ENCODE assay signal across 8 mouse cellular contexts in the genomic region with DNA sequence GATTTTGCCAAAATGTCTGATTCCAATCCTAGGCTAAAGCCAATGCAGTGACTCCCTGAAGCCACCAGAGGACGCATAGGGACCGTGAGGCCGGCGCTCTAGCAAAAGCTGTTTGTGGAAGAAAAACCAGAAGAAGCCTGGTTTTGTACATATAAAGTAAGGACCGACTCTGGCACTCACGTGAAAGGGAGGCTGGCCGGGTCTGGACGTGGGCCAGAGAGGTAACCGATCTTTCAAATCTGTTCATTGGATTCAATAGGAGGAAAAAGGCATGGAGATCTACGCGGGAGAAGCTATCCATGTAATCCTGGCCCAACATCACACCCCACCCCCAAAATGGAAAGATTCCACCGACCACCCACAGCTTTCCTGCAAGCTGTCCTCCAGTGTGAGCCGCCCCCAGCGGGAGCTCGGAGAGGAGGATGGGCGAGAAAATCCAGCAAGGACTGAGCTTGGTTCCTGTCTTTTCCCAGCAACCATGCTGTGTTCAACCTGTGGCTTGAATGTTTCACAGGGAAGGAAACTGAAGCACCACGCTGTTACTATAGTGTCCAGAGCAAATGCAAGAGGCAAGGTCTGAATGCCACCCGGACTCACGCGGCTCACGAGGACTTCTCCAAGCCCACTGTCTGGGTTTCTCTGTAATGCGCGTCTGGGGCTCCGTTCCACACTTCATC. TPM values are rescaled to one million over a fixed set of nuclear protein-coding genes. Genes with fewer than 3 reads are reported as not detected.
DNase-seq lines count a peak whose midpoint lies in the region; ATAC-seq and TF ChIP-seq lines count a peak whose summit lies in the region.

No protein-coding gene starts in this region.

- in situ Hi-C loops in Patski (cut with MboI; ENCODE audit: low pct_unique_long_range_greater_than_20kb): loop anchor here (5.0 to 10.0 kb wide), 2 partner anchors 109 to 236 kb away; partner anchors contain the start of gene Ttc9c

- peak overlapping the region; percentile 39 for H3K4me3 ChIP-seq in forebrain, embryonic 16.5 days (replicated peaks; ENCODE audit: low read length)
- H3K4me3 ChIP-seq in hindbrain, embryonic 13.5 days: peak overlapping the region; percentile 34

- POLR2A ChIA-PET in Patski (lab: Charles Lee): no interaction called here

- DNase-seq in Patski (ENCODE audit: low read depth, low spot score): no peak
- DNase-seq in cerebellum, adult 18-20 months: peak; percentile 29 to 46
- DNase-seq in layer of hippocampus, postnatal 25 days (ENCODE audit: extremely low spot score in 1 of 2, low spot score in 1 of 2): peak; percentile 72 to 75
- peak; percentile 68 for DNase-seq in lung, postnatal 10 days
- DNase-seq in retina, embryonic 14.5 days (ENCODE audit: low spot score): peak; percentile 80
- peak; percentile 56 for DNase-seq in yolk sac, embryonic 10.5 days (ENCODE audit: low spot score)

- no peaks in the 10 kb centered on the region for H3K9me3 ChIP-seq in forebrain, embryonic 16.5 days (ENCODE audit: control insufficient read depth, low read length)
- H3K9me3 ChIP-seq in hindbrain, embryonic 13.5 days: no peaks in the 10 kb centered on the region

- H3K36me3 ChIP-seq in forebrain, embryonic 16.5 days (ENCODE audit: control insufficient read depth, insufficient read depth): no peaks in the 10 kb centered on the region
- no peaks in the 10 kb centered on the region for H3K36me3 ChIP-seq in hindbrain, embryonic 13.5 days

- peaks cover 46% of the 10 kb centered on the region for H3K27me3 ChIP-seq in Patski
- H3K27me3 ChIP-seq in forebrain, embryonic 16.5 days (replicated peaks; ENCODE audit: control insufficient read depth, insufficient read depth, low read length): no peaks in the 10 kb centered on the region
- no peaks in the 10 kb centered on the region for H3K27me3 ChIP-seq in hindbrain, embryonic 13.5 days

- peak; percentile 99 for TF ChIP-seq CTCF in Patski (IDR thresholded peaks at IDR 0.05)

- WGBS in forebrain, embryonic 16.5 days: 8% methylated on average over 24 of the region's 24 CpGs
- WGBS in hindbrain, embryonic 13.5 days: 12% methylated on average over 24 of the region's 24 CpGs

- CTCF ChIA-PET in Patski (lab: Charles Lee): interaction anchor here (0.8 to 4.6 kb wide), 11 partner anchors 11 to 140 kb away, joined by 3 to 41 read pairs (median 4); no protein-coding TSS in a partner anchor

- H3K4me1 ChIP-seq in forebrain, embryonic 16.5 days (replicated peaks; ENCODE audit: control insufficient read depth, insufficient read depth, low read length): peaks cover 8% of the 10 kb centered on the region
- peaks cover 8% of the 10 kb centered on the region for H3K4me1 ChIP-seq in hindbrain, embryonic 13.5 days (replicated peaks)

- H3K4me2 ChIP-seq in forebrain, embryonic 16.5 days (ENCODE audit: low read length): peak overlapping the region; percentile 68
- peak overlapping the region; percentile 61 for H3K4me2 ChIP-seq in hindbrain, embryonic 13.5 days

- peak overlapping the region; percentile 23; the same call in 1 of the 2 replicates for H3K27ac ChIP-seq in forebrain, embryonic 16.5 days (ENCODE audit: low read length)
- H3K27ac ChIP-seq in hindbrain, embryonic 13.5 days: no peak overlapping the region; the same call in 1 of the 2 replicates

- ATAC-seq in Patski: peak; percentile 69
- ATAC-seq in forebrain, embryonic 16.5 days: peak; percentile 85
- peak; percentile 83 for ATAC-seq in hindbrain, embryonic 13.5 days (ENCODE audit: low FRiP score)

- peak overlapping the region; percentile 51; the same call in 1 of the 2 replicates for H3K9ac ChIP-seq in forebrain, embryonic 16.5 days (replicated peaks; ENCODE audit: low read depth, low read length)
- peak overlapping the region; percentile 64 for H3K9ac ChIP-seq in hindbrain, embryonic 13.5 days

RNA-seq across cellular contexts. Expression of gene Slc22a8, which starts 12.6 kb away (rescaled TPM):
- not detected for polyA plus RNA-seq in Patski (2021)
- polyA plus RNA-seq in forebrain, embryonic 16.5 days (2015; fragmentation: Nextera tagmentation; extraction: Ambion mirVana): 9.2 and 11.2 TPM in 2 replicates
- 4.4 and 4.8 TPM in 2 replicates for polyA plus RNA-seq in hindbrain, embryonic 13.5 days (2015; fragmentation: Nextera tagmentation; extraction: Ambion mirVana)
- total RNA-seq in layer of hippocampus, postnatal 25 days (2021): 10 to 100 TPM in 1 of 2 experiments, 1 to 10 TPM in 1; 9.5 to 12.3 TPM

RNA-seq across cellular contexts. Expression of gene Slc22a6, which starts 39.4 kb away (rescaled TPM):
- polyA plus RNA-seq in Patski (2021): not detected
- polyA plus RNA-seq in forebrain, embryonic 16.5 days (2015; fragmentation: Nextera tagmentation; extraction: Ambion mirVana): 9.4 and 14.0 TPM in 2 replicates
- 8.3 and 9.8 TPM in 2 replicates for polyA plus RNA-seq in hindbrain, embryonic 13.5 days (2015; fragmentation: Nextera tagmentation; extraction: Ambion mirVana)
- total RNA-seq in layer of hippocampus, postnatal 25 days (2021): 1 to 10 TPM; 1.5 to 1.6 TPM
